Mouse (Mus musculus) ES-Bruce4 (cell line): ENCODE data around the gene Hebp1.

ENCODE experiments used
- EP300 ChIP-seq: IDR thresholded peaks from 2 replicates; pipeline ENCODE4 v1.6.1; 2011; ENCODE audit warnings: low read depth, low read length; ENCODE audit not compliant: insufficient read depth
- POLR2A ChIP-seq: IDR thresholded peaks from one replicate; pipeline ENCODE4 v1.8.1; 2011; ENCODE audit warnings: low read length; ENCODE audit not compliant: insufficient read depth

- TF ChIP-seq EP300 (no peak), POLR2A (no peak)
Measured at GRCm38 (mm10) chr6:135187076-135187917, 10.5 kb downstream of the Hebp1 start.
